ENCODE assay signal across 20 mouse cellular contexts in the genomic region with DNA sequence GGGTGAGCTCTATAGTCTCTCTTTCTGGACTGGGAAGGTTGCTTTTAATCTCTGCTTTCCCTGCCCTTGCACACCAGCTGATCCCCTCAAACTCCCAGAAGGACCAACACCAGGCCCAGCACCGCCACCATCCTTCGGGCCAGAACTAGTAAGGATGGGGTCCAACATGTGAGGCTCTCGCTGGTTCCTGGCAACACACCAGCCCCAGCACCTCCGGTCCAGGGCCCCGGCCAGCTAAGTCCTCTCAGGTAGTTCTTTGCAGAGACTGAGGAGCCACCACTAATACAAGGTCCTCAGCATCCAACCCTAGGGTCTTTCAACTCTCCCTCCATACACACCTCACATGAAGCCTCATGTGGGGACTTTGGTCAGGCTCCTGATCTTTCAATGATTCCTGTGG. TPM values are rescaled to one million over a fixed set of nuclear protein-coding genes. Genes with fewer than 3 reads are reported as not detected.
DNase-seq lines count a peak whose midpoint lies in the region; ATAC-seq and TF ChIP-seq lines count a peak whose summit lies in the region.
"Had no signal": no experiment of that assay in that cellular context is flagged by ENCODE, and none has a peak within 500 bp of the region (broad histone marks: within the 10 kb centered on the region; RNA-seq: fewer than 3 reads in every experiment).

No protein-coding gene starts in this region.

- H3K27ac ChIP-seq in heart, embryonic 13.5 days (replicated peaks): peak overlapping the region; percentile 48; the same call in 1 of the 2 replicates
- 0 out of 2 replicates have a peak overlapping the region, but pooled peaks have one; percentile 21 for H3K27ac ChIP-seq in liver, embryonic 16.5 days (ENCODE audit: low read length)
- H3K27ac ChIP-seq in liver, embryonic 11.5 days (ENCODE audit: low read depth, low read length): no peak overlapping the region
- peak overlapping the region; percentile 13; the same call in 1 of the 2 replicates for H3K27ac ChIP-seq in liver, postnatal 0 days (ENCODE audit: low read depth)
- H3K27ac ChIP-seq: embryonic facial prominence, embryonic 12.5 days; heart, adult 2 months; hindbrain, embryonic 15.5 days; kidney, postnatal 0 days; limb, embryonic 12.5 days; midbrain, embryonic 12.5 days; stomach, postnatal 0 days had no signal

- TF ChIP-seq EP300 in liver, postnatal 0 days (IDR thresholded peaks at IDR 0.05; ENCODE audit: low read depth): no peak

- H3K4me1 ChIP-seq in heart, embryonic 13.5 days: peaks cover 96% of the 10 kb centered on the region
- H3K4me1 ChIP-seq in liver, embryonic 16.5 days (ENCODE audit: control insufficient read depth, low read depth, low read length): peaks cover 33% of the 10 kb centered on the region
- H3K4me1 ChIP-seq in liver, embryonic 11.5 days (replicated peaks; ENCODE audit: control insufficient read depth, insufficient read depth, low read length): peaks cover 54% of the 10 kb centered on the region
- H3K4me1 ChIP-seq in liver, postnatal 0 days (ENCODE audit: insufficient read depth): peaks cover 70% of the 10 kb centered on the region

- no peaks in the 10 kb centered on the region for H3K9me3 ChIP-seq in heart, embryonic 13.5 days
- H3K9me3 ChIP-seq in liver, embryonic 16.5 days (replicated peaks; ENCODE audit: control insufficient read depth, low read length): no peaks in the 10 kb centered on the region
- no peaks in the 10 kb centered on the region for H3K9me3 ChIP-seq in liver, embryonic 11.5 days (ENCODE audit: control insufficient read depth, low read length)
- no peaks in the 10 kb centered on the region for H3K9me3 ChIP-seq in liver, postnatal 0 days (ENCODE audit: low read length)
- H3K9me3 ChIP-seq: embryonic facial prominence, embryonic 12.5 days; hindbrain, embryonic 15.5 days; limb, embryonic 12.5 days; midbrain, embryonic 12.5 days had no signal

- H3K9ac ChIP-seq in heart, embryonic 13.5 days: no peak overlapping the region
- no peak overlapping the region for H3K9ac ChIP-seq in liver, embryonic 16.5 days (ENCODE audit: low read depth, low read length)
- H3K9ac ChIP-seq in liver, embryonic 11.5 days (ENCODE audit: low read depth, low read length): no peak overlapping the region
- no peak overlapping the region for H3K9ac ChIP-seq in liver, postnatal 0 days (replicated peaks)
- H3K9ac ChIP-seq: embryonic facial prominence, embryonic 12.5 days; forebrain, postnatal 0 days; hindbrain, embryonic 15.5 days; limb, embryonic 12.5 days; lung, embryonic 14.5 days; midbrain, embryonic 12.5 days had no signal

- no peak overlapping the region for H3K4me3 ChIP-seq in heart, embryonic 13.5 days
- H3K4me3 ChIP-seq in liver, embryonic 16.5 days (ENCODE audit: low read depth, low read length): no peak overlapping the region
- H3K4me3 ChIP-seq in liver, embryonic 11.5 days (ENCODE audit: low read depth, low read length): no peak overlapping the region
- no peak overlapping the region for H3K4me3 ChIP-seq in liver, postnatal 0 days (ENCODE audit: low read depth, low read length)
- H3K4me3 ChIP-seq: embryonic facial prominence, embryonic 12.5 days; heart, adult 2 months; hindbrain, embryonic 15.5 days; limb, embryonic 12.5 days; midbrain, embryonic 12.5 days had no signal

- no peak for ATAC-seq in heart, embryonic 13.5 days (ENCODE audit: extremely low read depth, insufficient number of reproducible peaks, low FRiP score, low TSS enrichment)
- ATAC-seq in liver, embryonic 16.5 days (ENCODE audit: low read depth): no peak
- ATAC-seq in liver, embryonic 11.5 days (replicated peaks; ENCODE audit: low FRiP score): no peak
- ATAC-seq in liver, postnatal 0 days: no peak
- ATAC-seq: forebrain, postnatal 0 days had no signal

- 92% methylated on average over 5 of the region's 5 CpGs for WGBS in heart, embryonic 13.5 days
- 84% methylated on average over 5 of the region's 5 CpGs for WGBS in liver, embryonic 16.5 days (ENCODE audit: insufficient replicate concordance)
- 94% methylated on average over 5 of the region's 5 CpGs for WGBS in liver, embryonic 11.5 days
- 88% methylated on average over 5 of the region's 5 CpGs for WGBS in liver, postnatal 0 days (ENCODE audit: insufficient replicate concordance)

- peak; percentile 64 for DNase-seq in cerebellum, adult 11-12 months
- DNase-seq in cerebellum, adult 8-10 months: no peak
- DNase-seq in heart, postnatal 4 days: no peak
- DNase-seq in liver, embryonic 11.5 days (ENCODE audit: low spot score): no peak
- DNase-seq in liver, postnatal 0 days: no peak
- no peak for DNase-seq in left cerebral cortex, adult 18-20 months (ENCODE audit: low spot score in 2 of 2)
- DNase-seq: adrenal gland, postnatal 10 days; forebrain, postnatal 0 days; kidney, adult 2 months; layer of hippocampus, adult 9-11 months; lung, embryonic 14.5 days had no signal

- H3K27me3 ChIP-seq in heart, embryonic 13.5 days (replicated peaks): no peaks in the 10 kb centered on the region
- H3K27me3 ChIP-seq in liver, embryonic 16.5 days (ENCODE audit: control insufficient read depth, insufficient read depth, low read depth, low read length): no peaks in the 10 kb centered on the region
- H3K27me3 ChIP-seq in liver, embryonic 11.5 days (replicated peaks; ENCODE audit: control insufficient read depth, insufficient read depth, low read length): no peaks in the 10 kb centered on the region
- H3K27me3 ChIP-seq in liver, postnatal 0 days (ENCODE audit: insufficient read depth, low read length): no peaks in the 10 kb centered on the region
- H3K27me3 ChIP-seq: embryonic facial prominence, embryonic 12.5 days; hindbrain, embryonic 15.5 days; limb, embryonic 12.5 days; midbrain, embryonic 12.5 days had no signal

- H3K4me2 ChIP-seq in heart, embryonic 13.5 days: no peak overlapping the region
- no peak overlapping the region for H3K4me2 ChIP-seq in liver, embryonic 16.5 days (ENCODE audit: low read depth, low read length)
- no peak overlapping the region for H3K4me2 ChIP-seq in liver, embryonic 11.5 days
- peak overlapping the region; percentile 55; the same call in 1 of the 2 replicates for H3K4me2 ChIP-seq in liver, postnatal 0 days (ENCODE audit: low read depth, low read length)
- H3K4me2 ChIP-seq: embryonic facial prominence, embryonic 12.5 days; hindbrain, embryonic 15.5 days; limb, embryonic 12.5 days; lung, embryonic 14.5 days; midbrain, embryonic 12.5 days had no signal

- no peak for TF ChIP-seq CTCF in liver, postnatal 0 days (IDR thresholded peaks at IDR 0.05; ENCODE audit: low read depth)

- H3K36me3 ChIP-seq in heart, embryonic 13.5 days: no peaks in the 10 kb centered on the region
- no peaks in the 10 kb centered on the region for H3K36me3 ChIP-seq in liver, embryonic 16.5 days (ENCODE audit: control insufficient read depth, insufficient read depth)
- no peaks in the 10 kb centered on the region for H3K36me3 ChIP-seq in liver, embryonic 11.5 days (ENCODE audit: control insufficient read depth, insufficient read depth, low read length)
- H3K36me3 ChIP-seq in liver, postnatal 0 days (replicated peaks; ENCODE audit: insufficient read depth, low read length): peaks cover 5% of the 10 kb centered on the region; the same call in 1 of the 2 replicates
- H3K36me3 ChIP-seq: embryonic facial prominence, embryonic 12.5 days; hindbrain, embryonic 15.5 days; limb, embryonic 12.5 days; midbrain, embryonic 12.5 days had no signal

RNA-seq across cellular contexts. Expression of gene Tbc1d8, which starts 29.7 kb away (rescaled TPM):
- polyA plus RNA-seq in heart, embryonic 13.5 days (2015; fragmentation: Nextera tagmentation; extraction: Ambion mirVana): 11.5 and 11.7 TPM in 2 replicates
- total RNA-seq in heart, postnatal 4 days (2021): 1 to 10 TPM; 8.1 to 8.9 TPM
- polyA plus RNA-seq in liver, embryonic 16.5 days (2015; fragmentation: Nextera tagmentation; extraction: Ambion mirVana): 6.2 and 7.2 TPM in 2 replicates
- 6.7 and 9.3 TPM in 2 replicates for polyA plus RNA-seq in liver, embryonic 11.5 days (2014; fragmentation: Nextera tagmentation; extraction: Ambion mirVana)
- polyA plus RNA-seq in liver, postnatal 0 days (2015; fragmentation: Nextera tagmentation; extraction: Ambion mirVana): 7.2 and 8.8 TPM in 2 replicates
- total RNA-seq in left cerebral cortex, adult 18-20 months (2021): 10 to 100 TPM; 19.3 to 20.5 TPM
